Mouse (Mus musculus) stomach, embryonic 14.5 days (tissue): ENCODE results near the gene Cux1. TPM values are rescaled to one million over a fixed set of nuclear protein-coding genes. Genes with fewer than 3 reads are reported as not detected.
A peak's percentile ranks its signal among the peaks of the same experiment; 100 is the strongest.

Experiments used
- ATAC-seq: fragments of 200-750 bp; cut with Nextera tagmentation; 2 replicates; pipeline ENCODE4 v1.8.0; 2017; ENCODE audit warnings: low read depth, moderate TSS enrichment; ENCODE audit not compliant: insufficient number of reproducible peaks, insufficient read depth, low FRiP score
- H3K27ac ChIP-seq: fragments of 300-500 bp; sonication (generic); 2 replicates; pipeline ENCODE4 v1.5.1; 2014; ENCODE audit warnings: mild to moderate bottlenecking, low read length, moderate library complexity, mixed read lengths
- H3K27me3 ChIP-seq: fragments of 300-500 bp; sonication (generic); 2 replicates; pipeline ENCODE4 v1.6.1; 2014; ENCODE audit warnings: low read length, control low read depth, mixed read lengths; ENCODE audit not compliant: control insufficient read depth, insufficient read depth
- H3K36me3 ChIP-seq: fragments of 300-500 bp; sonication (generic); 2 replicates; pipeline ENCODE4 v1.6.1; 2014; ENCODE audit warnings: mild to moderate bottlenecking, control low read depth, low read length, moderate library complexity, mixed read lengths; ENCODE audit not compliant: control insufficient read depth, insufficient read depth
- H3K4me1 ChIP-seq: fragments of 300-500 bp; sonication (generic); 2 replicates; pipeline ENCODE4 v1.6.1; 2014; ENCODE audit warnings: low read length, control low read depth, mixed read lengths; ENCODE audit not compliant: control insufficient read depth, insufficient read depth
- H3K4me2 ChIP-seq: fragments of 300-500 bp; sonication (generic); replicated peaks from 2 replicates; pipeline ENCODE4 v1.6.1; 2014; ENCODE audit warnings: low read depth, low read length, control low read depth
- H3K4me3 ChIP-seq: fragments of 300-500 bp; sonication (generic); 2 replicates; pipeline ENCODE4 v1.5.1; 2014; ENCODE audit warnings: low read depth, low read length, control low read depth
- H3K9ac ChIP-seq: fragments of 300-500 bp; sonication (generic); replicated peaks from 2 replicates; pipeline ENCODE4 v1.6.1; 2014; ENCODE audit warnings: low read depth, mild to moderate bottlenecking, control low read depth, low read length, moderate library complexity, mixed read lengths
- H3K9me3 ChIP-seq: fragments of 300-500 bp; sonication (generic); 2 replicates; pipeline ENCODE4 v1.6.1; 2016; ENCODE audit warnings: low read depth, low read length, control low read depth; ENCODE audit not compliant: control insufficient read depth
- WGBS: fragments of 180-500 bp; shearing (Covaris S2); extraction: QIAGEN DNeasy Blood & Tissue Kit; methylation state at CpG from one replicate; pipeline ENCODE4 v1.1.7; 2014; 5-methylcytosine and 5-hydroxymethylcytosine counted together
- polyA plus RNA-seq: library from polyadenylated mRNA; unstranded; fragments of >200 nt; fragmentation: Nextera tagmentation; extraction: Ambion mirVana; gene quantifications from 2 replicates; pipeline ENCODE4 v1.2.1, GENCODE M21; 2014

Gene Cux1
- polyA plus RNA-seq, 1 experiment from 2014 or later: 92.8 TPM

DNA sequence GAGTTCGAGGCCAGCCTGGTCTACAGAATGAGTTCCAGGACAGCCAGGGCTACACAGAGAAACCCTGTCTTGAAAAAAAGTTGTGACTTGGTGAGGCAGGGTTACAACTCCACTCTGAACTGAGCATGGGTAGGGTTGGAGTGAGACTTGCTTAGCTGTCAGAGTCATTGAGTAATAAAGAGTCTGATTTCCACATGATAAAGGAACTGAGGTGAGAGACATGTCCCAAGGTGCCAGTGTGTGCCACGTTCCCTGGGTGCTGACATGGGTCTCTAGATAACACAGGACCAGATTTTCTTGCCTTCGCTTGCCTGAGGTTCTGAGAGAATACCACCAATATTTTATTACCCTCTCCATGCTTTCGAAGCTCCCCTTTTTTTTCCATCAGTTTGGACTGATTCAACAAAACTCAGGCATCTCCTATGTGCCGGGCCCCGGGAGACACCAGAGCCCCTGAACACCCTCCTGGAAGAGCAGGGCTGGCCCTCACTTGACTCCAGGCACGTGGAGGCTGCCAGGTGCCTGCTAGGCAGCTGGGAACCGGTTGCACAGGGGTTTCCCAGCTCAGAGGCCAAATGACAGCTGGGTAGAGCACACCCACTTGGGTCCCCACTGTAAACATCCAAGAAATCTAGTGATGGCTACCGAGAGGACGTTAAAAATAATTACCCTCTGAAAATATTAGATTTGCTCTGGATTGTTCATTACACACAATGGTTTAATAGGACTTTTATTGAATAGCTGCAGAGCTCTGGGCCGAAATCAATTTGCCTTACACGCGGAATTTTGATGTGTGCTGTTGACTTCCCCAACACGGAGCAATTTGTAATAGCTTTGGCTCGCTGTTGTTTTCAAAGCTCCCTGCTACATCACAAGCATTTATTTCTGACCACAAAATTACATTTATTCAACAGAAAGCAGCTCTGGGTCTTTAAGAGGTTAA, 164.4 kb downstream of the Cux1 start:
- H3K27ac ChIP-seq: peak overlapping the region; percentile 77; the same call in 1 of the 2 replicates
- WGBS: 28% methylated on average over 15 of the region's 15 CpGs
- peaks cover 9% of the 10 kb centered on the region for H3K4me1 ChIP-seq
- peak; percentile 54; the same call in 1 of the 2 replicates for ATAC-seq
- H3K9ac ChIP-seq: no peak overlapping the region
- no peak overlapping the region for H3K4me3 ChIP-seq
- H3K36me3 ChIP-seq: peaks cover 5% of the 10 kb centered on the region; the same call in 1 of the 2 replicates
- H3K9me3 ChIP-seq: peaks cover 4% of the 10 kb centered on the region; the same call in 1 of the 2 replicates
- no peaks in the 10 kb centered on the region for H3K27me3 ChIP-seq
- H3K4me2 ChIP-seq: peak overlapping the region; percentile 28

DNA sequence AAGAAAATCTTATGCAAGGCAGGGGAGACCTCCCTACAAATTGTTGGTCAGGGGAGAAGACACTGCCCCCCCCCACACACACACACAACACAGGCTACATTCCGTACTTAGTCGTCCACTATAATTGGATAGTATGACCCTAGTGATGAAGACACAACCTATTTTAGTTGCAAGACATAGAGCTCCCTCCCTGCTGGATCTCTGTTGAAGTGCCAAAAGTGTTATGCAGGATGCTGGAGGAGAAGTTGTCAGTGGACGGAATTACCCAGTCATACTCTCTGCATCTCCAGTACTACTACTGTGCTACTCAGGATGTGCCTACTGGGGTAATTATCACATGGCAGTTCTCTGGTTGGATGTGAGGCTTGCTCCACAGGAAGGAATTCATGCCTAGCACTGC, 168.6 kb downstream of the Cux1 start:
- H3K4me1 ChIP-seq: peaks cover 16% of the 10 kb centered on the region
- H3K9me3 ChIP-seq: no peaks in the 10 kb centered on the region
- ATAC-seq: no peak
- H3K36me3 ChIP-seq: no peaks in the 10 kb centered on the region
- no peak overlapping the region for H3K27ac ChIP-seq
- 92% methylated on average over 3 of the region's 3 CpGs for WGBS
- H3K4me3 ChIP-seq: no peak overlapping the region
- no peak overlapping the region for H3K9ac ChIP-seq
- H3K27me3 ChIP-seq: no peaks in the 10 kb centered on the region
- no peak overlapping the region for H3K4me2 ChIP-seq

DNA sequence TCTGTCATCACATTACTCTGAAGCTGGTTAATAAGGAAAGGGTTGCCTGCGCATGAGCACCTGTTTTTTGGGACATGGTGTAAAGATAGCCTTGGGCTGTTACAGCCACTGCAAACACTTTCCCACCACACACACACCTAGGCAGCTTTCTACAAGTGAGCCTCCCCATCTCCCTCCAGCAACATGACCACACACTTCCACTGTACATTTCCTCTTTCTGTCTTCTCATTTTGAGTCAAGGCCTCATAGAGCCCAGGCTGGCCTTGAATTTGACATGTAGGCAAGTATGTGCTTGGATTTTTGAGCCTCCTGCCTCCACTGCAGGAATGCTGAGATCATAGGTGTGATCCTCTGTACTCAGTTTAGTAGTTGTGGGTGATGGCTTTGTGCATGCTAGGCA, 170.6 kb downstream of the Cux1 start:
- no peak overlapping the region for H3K4me2 ChIP-seq

DNA sequence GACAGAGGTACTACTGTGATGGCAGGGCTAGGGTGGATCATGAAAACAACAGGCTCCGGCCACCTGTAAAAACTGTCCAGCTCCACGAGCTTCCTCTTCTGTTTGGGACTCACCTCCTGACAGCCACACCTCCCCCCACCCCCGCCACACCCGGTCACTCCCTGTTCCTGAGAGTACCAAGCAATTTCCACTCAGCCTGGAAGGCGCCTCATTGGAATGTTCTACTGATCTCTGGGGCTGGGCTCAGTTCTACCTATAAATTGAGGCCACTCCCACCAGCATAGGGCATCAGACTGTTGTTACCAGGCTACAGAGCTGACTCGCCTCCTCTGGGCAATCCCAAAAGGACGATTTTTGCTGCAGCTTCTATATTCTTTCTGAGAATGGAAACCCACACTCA, 171.0 kb downstream of the Cux1 start:
- peak; percentile 56; the same call in 1 of the 2 replicates for ATAC-seq
- Histone ChIP-seq H3K9me3 (no peaks in the 10 kb centered on the region), H3K9ac (no peak overlapping the region), H3K36me3 (no peaks in the 10 kb centered on the region), H3K27ac (no peak overlapping the region), H3K4me1 (peaks cover 7% of the 10 kb centered on the region; the same call in 1 of the 2 replicates), H3K4me3 (no peak overlapping the region), H3K4me2 (no peak overlapping the region), H3K27me3 (no peaks in the 10 kb centered on the region)
- 70% methylated on average over 7 of the region's 7 CpGs for WGBS

More for the DNA sequence above, 170.6 kb downstream of the Cux1 start:
- ATAC-seq: no peak
- no peak overlapping the region for H3K27ac ChIP-seq
- no peak overlapping the region for H3K4me3 ChIP-seq
- WGBS: 91% methylated on average over 1 of the region's 1 CpGs
- H3K36me3 ChIP-seq: no peaks in the 10 kb centered on the region
- H3K27me3 ChIP-seq: no peaks in the 10 kb centered on the region
- no peaks in the 10 kb centered on the region for H3K9me3 ChIP-seq
- H3K4me1 ChIP-seq: peaks cover 7% of the 10 kb centered on the region; the same call in 1 of the 2 replicates
- no peak overlapping the region for H3K9ac ChIP-seq

DNA sequence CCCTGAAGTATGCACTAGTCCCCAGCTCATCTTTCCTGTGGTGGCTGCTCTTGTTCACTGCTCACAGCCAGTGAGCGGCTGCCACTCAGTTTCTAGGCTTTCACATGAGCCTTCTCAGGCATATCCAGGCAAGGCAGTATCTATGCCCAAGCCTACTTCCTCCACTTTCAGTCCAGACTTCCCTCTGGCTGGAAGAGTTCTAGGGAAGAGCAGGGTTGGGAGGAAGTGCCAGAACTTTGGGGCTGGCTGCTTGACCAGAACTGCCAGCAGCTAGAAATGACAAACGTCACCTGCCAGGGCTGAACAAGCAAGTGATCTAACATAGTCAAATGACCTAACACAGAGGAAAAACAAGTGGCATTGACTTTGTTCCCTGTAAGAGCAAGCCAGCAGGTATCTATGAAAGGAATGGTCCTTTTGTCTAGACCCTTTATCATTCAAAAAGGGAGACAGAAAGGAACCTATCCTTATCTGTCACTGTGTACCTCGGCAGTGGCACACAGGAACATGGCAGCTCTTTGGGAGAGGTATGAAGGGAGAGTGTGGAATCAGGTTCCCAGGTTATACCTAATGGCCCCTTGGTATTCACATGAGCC, 171.6 kb downstream of the Cux1 start:
- Histone ChIP-seq H3K27me3 (no peaks in the 10 kb centered on the region), H3K9me3 (no peaks in the 10 kb centered on the region), H3K4me1 (peaks cover 7% of the 10 kb centered on the region; the same call in 1 of the 2 replicates), H3K36me3 (no peaks in the 10 kb centered on the region), H3K4me3 (no peak overlapping the region), H3K9ac (no peak overlapping the region), H3K4me2 (no peak overlapping the region), H3K27ac (no peak overlapping the region)
- WGBS: 67% methylated on average over 3 of the region's 3 CpGs
- no peak for ATAC-seq

DNA sequence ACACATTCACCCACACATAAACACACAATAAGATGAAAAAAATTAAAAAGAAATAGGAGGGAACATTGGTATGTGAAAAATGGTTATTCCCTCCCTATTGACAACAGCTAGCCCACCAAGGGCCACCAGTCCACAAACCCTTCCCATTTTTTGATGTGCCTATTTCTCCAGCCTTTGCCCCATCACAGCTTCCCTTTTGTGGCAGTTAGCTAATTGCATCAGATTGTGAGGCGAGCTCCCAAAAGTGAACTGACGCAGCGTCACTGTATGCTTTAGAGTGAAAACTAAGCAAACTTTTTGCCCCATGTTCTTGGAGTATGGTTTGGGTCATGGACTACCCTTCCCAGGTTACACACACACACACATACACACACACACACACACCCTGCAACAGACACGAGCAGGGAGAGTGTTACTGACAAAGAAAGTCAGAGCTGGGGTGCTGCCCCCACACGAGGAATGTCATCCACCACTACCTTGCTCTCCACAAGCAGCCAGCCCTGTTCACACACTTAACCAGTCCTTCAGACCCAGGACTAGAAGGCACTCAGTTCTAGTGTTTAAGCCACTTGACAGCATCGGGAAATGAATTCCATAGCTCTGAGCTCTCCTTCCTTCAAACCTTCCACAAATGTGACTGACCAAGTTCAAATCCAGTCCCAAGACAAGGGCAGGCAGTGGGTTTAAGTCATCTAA, 172.6 kb downstream of the Cux1 start:
- no peak overlapping the region for H3K4me3 ChIP-seq
- H3K27me3 ChIP-seq: no peaks in the 10 kb centered on the region
- no peaks in the 10 kb centered on the region for H3K36me3 ChIP-seq
- H3K4me1 ChIP-seq: peaks cover 7% of the 10 kb centered on the region; the same call in 1 of the 2 replicates
- ATAC-seq: no peak
- no peak overlapping the region for H3K4me2 ChIP-seq
- no peaks in the 10 kb centered on the region for H3K9me3 ChIP-seq
- H3K27ac ChIP-seq: no peak overlapping the region
- no peak overlapping the region for H3K9ac ChIP-seq
- WGBS: 76% methylated on average over 6 of the region's 6 CpGs

DNA sequence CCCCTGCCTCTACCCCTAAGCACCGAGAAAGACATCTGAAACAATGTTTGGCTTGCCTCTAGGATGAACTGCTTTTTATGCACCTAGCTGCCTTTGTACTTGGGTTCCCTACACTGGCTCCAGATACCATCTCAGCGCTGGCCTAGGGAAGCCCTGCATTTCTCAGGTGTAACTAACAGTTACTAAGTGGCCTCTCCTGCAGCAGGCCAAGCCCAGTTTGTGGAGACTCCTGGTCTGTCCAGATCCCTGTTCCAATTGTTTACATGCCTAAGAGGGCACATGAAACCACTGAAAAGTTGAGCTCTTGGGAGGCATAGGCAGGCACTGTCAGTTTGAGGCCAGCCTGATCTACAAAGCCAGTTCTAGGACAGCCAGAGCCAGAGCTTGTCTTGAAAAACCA, 173.7 kb downstream of the Cux1 start:
- Histone ChIP-seq H3K9me3 (no peaks in the 10 kb centered on the region), H3K9ac (no peak overlapping the region), H3K27ac (no peak overlapping the region), H3K36me3 (no peaks in the 10 kb centered on the region; the same call in 1 of the 2 replicates), H3K4me2 (no peak overlapping the region), H3K4me3 (no peak overlapping the region), H3K4me1 (peaks cover 7% of the 10 kb centered on the region; the same call in 1 of the 2 replicates), H3K27me3 (no peaks in the 10 kb centered on the region)
- ATAC-seq: no peak
- 85% methylated on average over 2 of the region's 2 CpGs for WGBS

DNA sequence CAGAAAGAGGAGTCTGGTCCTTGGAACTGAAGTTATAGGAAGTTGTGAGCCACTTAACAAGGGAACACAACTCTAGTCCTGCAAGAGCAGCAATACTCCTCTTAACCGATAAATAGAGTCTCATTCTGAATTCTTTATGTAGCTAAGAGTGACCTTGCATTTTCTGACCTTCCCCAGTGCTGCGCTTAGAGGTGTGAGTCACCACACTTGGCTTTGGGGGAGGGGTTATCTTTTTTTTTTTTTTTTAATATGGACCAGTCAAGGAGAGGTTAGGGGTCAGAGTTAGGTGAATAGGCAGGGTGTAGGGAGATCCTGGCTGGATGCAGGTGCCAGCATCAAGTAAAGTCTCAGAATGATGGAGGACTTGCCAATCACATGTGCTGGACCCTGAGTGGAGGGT, 180.5 kb downstream of the Cux1 start:
- H3K36me3 ChIP-seq: no peaks in the 10 kb centered on the region; the same call in none of the 2 replicates
- ATAC-seq: no peak
- no peak overlapping the region for H3K27ac ChIP-seq
- H3K27me3 ChIP-seq: no peaks in the 10 kb centered on the region
- no peaks in the 10 kb centered on the region for H3K9me3 ChIP-seq
- no peak overlapping the region for H3K9ac ChIP-seq
- H3K4me2 ChIP-seq: no peak overlapping the region
- H3K4me3 ChIP-seq: no peak overlapping the region
- H3K4me1 ChIP-seq: no peaks in the 10 kb centered on the region
- WGBS: 78% methylated on average over 2 of the region's 2 CpGs
